Mouse (Mus musculus) ES-E14 (cell line): ENCODE data around the gene Dnajc14.

ENCODE experiments used
- ZC3H11A ChIP-seq: IDR thresholded peaks from 2 replicates; pipeline ENCODE4 v1.6.1; 2012; ENCODE audit warnings: low read depth, mild to moderate bottlenecking, inconsistent platforms, low read length, borderline replicate concordance
- ZNF384 ChIP-seq: IDR thresholded peaks from 2 replicates; pipeline ENCODE4 v1.6.1; 2012; ENCODE audit warnings: low read depth, low read length, inconsistent platforms

- TF ChIP-seq ZC3H11A = no peak
- TF ChIP-seq ZNF384 = no peak
These were observed 42.8 kb downstream of the Dnajc14 start for GRCm38 (mm10) chr10:128846664-128847063.
